Mouse (Mus musculus) limb, embryonic 15.5 days (tissue): ENCODE data around the gene Fhad1. TPM values are rescaled to one million over a fixed set of nuclear protein-coding genes. Genes with fewer than 3 reads are reported as not detected.
"Not testable (repeated sequence)": the region's sequence is repeated elsewhere in the genome, so short reads cannot be mapped to it uniquely, and the experiment has no call there.

Experiments used
- ATAC-seq: fragments of 200-750 bp; cut with Nextera tagmentation; 2 replicates; pipeline ENCODE4 v1.8.0; 2017; ENCODE audit warnings: low read depth, moderate TSS enrichment; ENCODE audit not compliant: insufficient number of reproducible peaks, low FRiP score, low TSS enrichment
- H3K27ac ChIP-seq: fragments of 300-500 bp; sonication (generic); 2 replicates; pipeline ENCODE4 v1.5.1; 2015; ENCODE audit warnings: moderate library complexity, mild to moderate bottlenecking, inconsistent platforms
- H3K27me3 ChIP-seq: fragments of 300-500 bp; sonication (generic); 2 replicates; pipeline ENCODE4 v1.6.1; 2015; ENCODE audit warnings: inconsistent platforms
- H3K36me3 ChIP-seq: fragments of 300-500 bp; sonication (generic); 2 replicates; pipeline ENCODE4 v1.6.1; 2015; ENCODE audit warnings: inconsistent platforms
- H3K4me1 ChIP-seq: fragments of 300-500 bp; sonication (generic); 2 replicates; pipeline ENCODE4 v1.6.1; 2015; ENCODE audit warnings: inconsistent platforms
- H3K4me2 ChIP-seq: fragments of 300-500 bp; sonication (generic); 2 replicates; pipeline ENCODE4 v1.6.1; 2015; ENCODE audit warnings: mild to moderate bottlenecking, inconsistent platforms
- H3K4me3 ChIP-seq: fragments of 300-500 bp; sonication (generic); 2 replicates; pipeline ENCODE4 v1.5.1; 2015; ENCODE audit warnings: mild to moderate bottlenecking, inconsistent platforms
- H3K9ac ChIP-seq: fragments of 300-500 bp; sonication (generic); 2 replicates; pipeline ENCODE4 v1.6.1; 2015; ENCODE audit warnings: inconsistent platforms
- H3K9me3 ChIP-seq: fragments of 300-500 bp; sonication (generic); 2 replicates; pipeline ENCODE4 v1.6.1; 2016; ENCODE audit warnings: inconsistent platforms
- WGBS: fragments of 180-500 bp; shearing (Covaris S2); methylation state at CpG from one replicate; pipeline ENCODE4 v1.1.7; 2015; 5-methylcytosine and 5-hydroxymethylcytosine counted together
- polyA plus RNA-seq: library from polyadenylated mRNA; unstranded; fragments of >200 nt; fragmentation: Nextera tagmentation; extraction: Ambion mirVana; gene quantifications from 2 replicates; pipeline ENCODE4 v1.2.1, GENCODE M21; 2015

Fhad1 gene
- polyA plus RNA-seq, 1 experiment from 2014 or later: 3.9 TPM

- no peaks in the 10 kb centered on the region for H3K27me3 ChIP-seq
- no peaks in the 10 kb centered on the region for H3K9me3 ChIP-seq
- ATAC-seq: no peak
- no peak overlapping the region for H3K4me2 ChIP-seq
- no peak overlapping the region for H3K9ac ChIP-seq
- H3K36me3 ChIP-seq: peaks cover 10% of the 10 kb centered on the region
- WGBS: 48% methylated on average over 2 of the region's 2 CpGs
- H3K4me1 ChIP-seq: no peaks in the 10 kb centered on the region
- no peak overlapping the region for H3K27ac ChIP-seq
- no peak overlapping the region for H3K4me3 ChIP-seq
Observed at GRCm38 (mm10) chr4:142026965-142027364, 12.1 kb upstream of the Fhad1 start.

GRCm38 (mm10) chr4:142024536-142024935 is 9.7 kb upstream of the Fhad1 start:
- no peak overlapping the region for H3K27ac ChIP-seq
- H3K36me3 ChIP-seq: no peaks in the 10 kb centered on the region
- H3K4me2 ChIP-seq: no peak overlapping the region
- H3K9me3 ChIP-seq: no peaks in the 10 kb centered on the region
- no peaks in the 10 kb centered on the region for H3K27me3 ChIP-seq
- no peak for ATAC-seq
- no peak overlapping the region for H3K9ac ChIP-seq
- 80% methylated on average over 2 of the region's 2 CpGs for WGBS
- no peak overlapping the region for H3K4me3 ChIP-seq
- no peaks in the 10 kb centered on the region for H3K4me1 ChIP-seq

- Histone ChIP-seq H3K36me3 (no peaks in the 10 kb centered on the region), H3K4me1 (no peaks in the 10 kb centered on the region), H3K27ac (no peak overlapping the region), H3K4me3 (no peak overlapping the region), H3K9ac (no peak overlapping the region), H3K4me2 (no peak overlapping the region), H3K27me3 (no peaks in the 10 kb centered on the region), H3K9me3 (no peaks in the 10 kb centered on the region)
- no peak for ATAC-seq
- 67% methylated on average over 4 of the region's 4 CpGs for WGBS
Observed at GRCm38 (mm10) chr4:142023166-142023565, 8.3 kb upstream of the Fhad1 start.

- no peak overlapping the region for H3K4me3 ChIP-seq
- ATAC-seq: no peak
- peaks cover 24% of the 10 kb centered on the region for H3K4me1 ChIP-seq
- H3K27me3 ChIP-seq: peaks cover 10% of the 10 kb centered on the region
- no peak overlapping the region for H3K27ac ChIP-seq
- H3K9me3 ChIP-seq: no peaks in the 10 kb centered on the region
- no peak overlapping the region for H3K4me2 ChIP-seq
- WGBS: 46% methylated on average over 15 of the region's 15 CpGs
- no peak overlapping the region for H3K9ac ChIP-seq
- H3K36me3 ChIP-seq: no peaks in the 10 kb centered on the region
Observed at GRCm38 (mm10) chr4:142017686-142018085, 2.8 kb upstream of the Fhad1 start.

- no peak overlapping the region for H3K27ac ChIP-seq
- 91% methylated on average over 13 of the region's 13 CpGs for WGBS
- ATAC-seq: no peak
- H3K9me3 ChIP-seq: no peaks in the 10 kb centered on the region
- H3K4me2 ChIP-seq: no peak overlapping the region
- H3K4me1 ChIP-seq: peaks cover 17% of the 10 kb centered on the region
- no peaks in the 10 kb centered on the region for H3K36me3 ChIP-seq
- H3K9ac ChIP-seq: no peak overlapping the region
- no peak overlapping the region for H3K4me3 ChIP-seq
- H3K27me3 ChIP-seq: peaks cover 7% of the 10 kb centered on the region
Observed at GRCm38 (mm10) chr4:142011236-142011635, 3.6 kb downstream of the Fhad1 start.

GRCm38 (mm10) chr4:142010441-142010840 is 4.4 kb downstream of the Fhad1 start:
- no peak overlapping the region for H3K27ac ChIP-seq
- 73% methylated on average over 7 of the region's 7 CpGs for WGBS
- no peak overlapping the region for H3K9ac ChIP-seq
- no peak overlapping the region for H3K4me3 ChIP-seq
- H3K9me3 ChIP-seq: no peaks in the 10 kb centered on the region
- H3K36me3 ChIP-seq: no peaks in the 10 kb centered on the region
- no peak overlapping the region for H3K4me2 ChIP-seq
- peaks cover 15% of the 10 kb centered on the region for H3K4me1 ChIP-seq
- H3K27me3 ChIP-seq: peaks cover 7% of the 10 kb centered on the region
- no peak for ATAC-seq

GRCm38 (mm10) chr4:142008206-142008605 is 6.7 kb downstream of the Fhad1 start:
- WGBS: 26% methylated on average over 11 of the region's 11 CpGs
- no peaks in the 10 kb centered on the region for H3K9me3 ChIP-seq
- no peak overlapping the region for H3K27ac ChIP-seq
- no peaks in the 10 kb centered on the region for H3K36me3 ChIP-seq
- 0 out of 2 replicates have a peak, but pooled peaks cover 7% of the 10 kb centered on the region for H3K4me1 ChIP-seq
- ATAC-seq: no peak
- H3K27me3 ChIP-seq: no peaks in the 10 kb centered on the region
- H3K9ac ChIP-seq: no peak overlapping the region
- H3K4me3 ChIP-seq: no peak overlapping the region
- no peak overlapping the region for H3K4me2 ChIP-seq

GRCm38 (mm10) chr4:142000581-142000980 is 14.3 kb downstream of the Fhad1 start:
- Histone ChIP-seq H3K36me3 (no peaks in the 10 kb centered on the region), H3K9me3 (no peaks in the 10 kb centered on the region), H3K27ac (no peak overlapping the region), H3K27me3 (no peaks in the 10 kb centered on the region), H3K4me1 (peaks cover 8% of the 10 kb centered on the region), H3K4me3 (no peak overlapping the region), H3K9ac (no peak overlapping the region), H3K4me2 (no peak overlapping the region)
- no peak for ATAC-seq
- WGBS: 60% methylated on average over 9 of the region's 9 CpGs

GRCm38 (mm10) chr4:141999494-142000074 is 15.3 kb downstream of the Fhad1 start:
- peaks cover 6% of the 10 kb centered on the region for H3K4me1 ChIP-seq
- H3K4me2 ChIP-seq: no peak overlapping the region
- no peaks in the 10 kb centered on the region for H3K9me3 ChIP-seq
- H3K4me3 ChIP-seq: no peak overlapping the region
- WGBS: 52% methylated on average over 7 of the region's 7 CpGs
- no peak for ATAC-seq
- no peaks in the 10 kb centered on the region for H3K36me3 ChIP-seq
- H3K27me3 ChIP-seq: no peaks in the 10 kb centered on the region
- no peak overlapping the region for H3K9ac ChIP-seq
- no peak overlapping the region for H3K27ac ChIP-seq

GRCm38 (mm10) chr4:141998282-141998821 is 16.5 kb downstream of the Fhad1 start:
- no peak overlapping the region for H3K27ac ChIP-seq
- peak overlapping the region; percentile 28 for H3K4me3 ChIP-seq
- peaks cover 6% of the 10 kb centered on the region for H3K4me1 ChIP-seq
- no peaks in the 10 kb centered on the region for H3K27me3 ChIP-seq
- H3K9me3 ChIP-seq: no peaks in the 10 kb centered on the region
- ATAC-seq: no peak
- H3K4me2 ChIP-seq: peak overlapping the region; percentile 42
- WGBS: 8% methylated on average over 11 of the region's 11 CpGs
- no peak overlapping the region for H3K9ac ChIP-seq
- no peaks in the 10 kb centered on the region for H3K36me3 ChIP-seq

- no peaks in the 10 kb centered on the region for H3K9me3 ChIP-seq
- no peak overlapping the region for H3K4me2 ChIP-seq
- WGBS: 73% methylated on average over 3 of the region's 3 CpGs
- no peaks in the 10 kb centered on the region for H3K27me3 ChIP-seq
- H3K36me3 ChIP-seq: no peaks in the 10 kb centered on the region
- H3K27ac ChIP-seq: no peak overlapping the region
- H3K9ac ChIP-seq: no peak overlapping the region
- no peak overlapping the region for H3K4me3 ChIP-seq
- peaks cover 6% of the 10 kb centered on the region for H3K4me1 ChIP-seq
- no peak for ATAC-seq
Observed at GRCm38 (mm10) chr4:141996880-141997279, 18.0 kb downstream of the Fhad1 start.

- Histone ChIP-seq H3K27me3 (no peaks in the 10 kb centered on the region), H3K9me3 (no peaks in the 10 kb centered on the region), H3K4me3 (no peak overlapping the region), H3K4me2 (no peak overlapping the region), H3K4me1 (peaks cover 6% of the 10 kb centered on the region), H3K27ac (no peak overlapping the region), H3K9ac (no peak overlapping the region), H3K36me3 (no peaks in the 10 kb centered on the region)
- 73% methylated on average over 7 of the region's 7 CpGs for WGBS
- no peak for ATAC-seq
Observed at GRCm38 (mm10) chr4:141996086-141996485, 18.8 kb downstream of the Fhad1 start.

GRCm38 (mm10) chr4:141994062-141994471 is 20.8 kb downstream of the Fhad1 start:
- not testable (repeated sequence) for H3K9ac ChIP-seq, H3K9me3 ChIP-seq, H3K4me2 ChIP-seq, H3K36me3 ChIP-seq, H3K4me1 ChIP-seq, H3K4me3 ChIP-seq, H3K27me3 ChIP-seq, ATAC-seq, H3K27ac ChIP-seq
- WGBS: 57% methylated on average over 2 of the region's 2 CpGs
